Mouse (Mus musculus): Measurements from ENCODE around the gene Nell1.

Gene Nell1

DNA sequence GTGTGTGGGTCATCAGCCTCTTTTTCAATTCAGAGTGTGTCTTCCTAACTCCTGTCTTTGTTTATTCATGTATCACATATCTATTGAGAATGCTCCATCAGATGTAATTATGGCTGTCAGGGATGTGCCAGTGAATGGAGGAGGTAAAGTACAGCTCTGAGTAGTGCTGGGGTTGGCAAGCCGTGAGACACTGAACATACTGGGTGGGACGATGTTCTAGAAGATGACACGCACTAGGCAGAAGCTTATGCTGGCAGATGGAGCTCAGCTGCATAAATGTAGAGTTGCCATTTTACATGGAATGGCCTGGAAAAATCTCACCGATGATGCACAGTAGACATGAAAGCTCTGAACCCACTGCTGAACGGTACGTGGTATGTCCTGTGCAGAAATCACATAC is 493.1 kb downstream of the Nell1 start:
- ChIA-PET CTCF (no interaction called here), POLR2A (no interaction called here)

DNA sequence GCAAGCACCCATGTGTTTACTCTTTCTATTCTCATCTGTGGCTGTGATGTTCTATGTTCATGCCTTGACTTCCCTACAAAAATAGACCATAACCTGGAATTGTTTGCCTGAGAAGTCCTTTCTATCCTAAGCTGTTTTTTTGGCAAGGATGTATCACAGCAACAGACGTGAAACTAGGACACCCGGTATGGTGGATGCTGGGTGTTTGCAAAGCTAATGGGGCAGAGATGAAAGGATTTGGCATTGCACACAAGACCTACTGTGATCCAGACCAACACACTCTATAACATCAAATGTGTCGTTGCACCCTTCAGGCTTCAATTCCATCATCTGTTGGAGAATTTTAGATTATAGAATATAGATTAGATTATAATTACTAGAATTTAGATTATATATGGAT is 495.9 kb downstream of the Nell1 start:
- ChIA-PET POLR2A (no interaction called here), CTCF (no interaction called here)

DNA sequence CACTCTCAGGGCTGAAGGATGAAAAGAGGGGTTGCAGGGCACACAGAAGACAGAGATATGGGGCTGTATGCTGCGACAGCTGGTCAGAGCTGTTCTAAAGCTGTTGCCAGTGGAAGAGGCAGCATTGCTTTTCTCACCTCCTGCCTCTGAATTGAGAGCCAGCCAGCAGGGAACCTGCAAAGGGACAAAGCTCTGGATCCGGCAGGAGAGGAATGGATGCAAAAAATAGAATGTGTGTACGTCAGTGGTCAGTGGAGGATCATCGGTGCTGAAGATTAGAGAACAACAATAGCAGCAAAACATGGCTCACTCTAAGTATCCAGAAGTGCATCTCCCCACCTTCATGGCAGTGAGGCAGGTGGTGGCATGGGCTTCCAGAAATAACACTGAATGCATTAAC is 507.3 kb downstream of the Nell1 start:
- POLR2A ChIA-PET, result no interaction called here
- CTCF ChIA-PET, result no interaction called here

DNA sequence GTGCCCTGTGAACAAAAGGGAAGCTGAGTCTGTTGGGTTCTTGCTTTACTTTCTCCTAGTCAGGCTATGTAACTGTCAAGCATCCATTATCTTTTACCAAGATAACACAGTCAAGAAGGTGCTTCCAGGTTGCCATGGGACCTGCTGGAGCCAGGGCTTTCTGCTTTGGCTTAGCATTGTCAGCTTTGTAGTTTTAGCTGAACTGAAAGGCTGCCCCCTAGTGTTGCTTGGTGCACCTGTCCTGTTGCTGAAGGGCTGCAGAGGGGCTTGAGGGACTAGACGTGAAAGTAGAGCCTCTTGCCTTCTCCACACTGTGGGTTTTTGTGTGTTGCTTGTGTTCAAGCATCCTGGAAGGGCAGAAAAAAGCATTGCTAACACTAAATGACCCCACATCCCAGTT is 510.6 kb downstream of the Nell1 start:
- POLR2A ChIA-PET, result no interaction called here
- CTCF ChIA-PET, result interaction anchor here in 3 of 4 experiments (0.5 to 1.6 kb wide), 6 partner anchors 16 to 532 kb away, joined by 3 to 8 read pairs (median 3); no protein-coding TSS in a partner anchor

DNA sequence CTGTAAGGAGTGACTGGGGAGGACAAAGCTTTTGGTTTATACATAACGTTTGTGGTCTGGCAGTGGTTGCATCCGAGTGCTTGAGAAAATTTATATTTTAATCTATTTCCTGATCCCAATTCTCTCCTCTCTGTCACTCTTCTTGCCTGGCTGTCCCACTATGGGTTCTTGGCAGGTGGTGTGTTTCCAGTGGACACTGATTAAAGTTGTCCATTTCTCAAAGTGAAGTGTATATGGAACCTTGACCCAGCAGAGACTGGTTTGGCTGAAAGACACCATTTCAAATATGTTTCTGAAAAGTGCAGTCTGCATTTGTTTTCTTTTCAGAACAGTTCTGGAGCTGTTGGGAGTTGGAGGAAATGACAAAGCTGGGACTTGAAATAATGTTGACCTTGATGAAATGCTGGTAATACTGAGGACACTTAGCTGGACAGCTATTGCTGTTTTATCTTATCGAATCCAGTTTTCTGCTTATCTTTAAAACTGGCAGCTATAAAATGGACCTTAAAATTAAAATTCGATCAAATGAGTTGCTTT is 512.3 kb downstream of the Nell1 start:
- CTCF ChIA-PET, result no interaction called here
- POLR2A ChIA-PET, result interaction anchor here in 1 of 4 experiments (0.5 kb wide), 1 partner anchor 1136 kb away, joined by 3 read pairs; no protein-coding TSS in a partner anchor

DNA sequence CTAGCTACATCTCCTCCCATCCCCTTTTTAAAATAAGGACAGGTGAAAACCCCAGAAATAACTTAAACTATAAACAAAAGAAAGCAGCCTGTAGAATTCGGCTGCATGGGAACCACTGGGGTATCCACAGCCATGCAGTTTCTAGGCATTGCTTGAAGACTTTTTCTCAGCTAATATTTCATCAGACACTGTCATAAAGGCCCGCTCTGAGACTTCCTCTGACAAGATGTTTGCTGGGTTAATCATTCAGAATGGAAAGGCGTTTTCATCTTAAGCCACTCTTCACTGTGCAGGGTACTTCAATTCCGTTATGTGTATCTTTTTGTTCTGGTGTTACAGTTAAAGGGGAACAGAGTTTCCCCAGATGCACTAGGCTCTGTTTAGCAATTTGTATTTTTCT is 526.9 kb downstream of the Nell1 start:
- POLR2A ChIA-PET, result no interaction called here
- CTCF ChIA-PET, result no interaction called here

DNA sequence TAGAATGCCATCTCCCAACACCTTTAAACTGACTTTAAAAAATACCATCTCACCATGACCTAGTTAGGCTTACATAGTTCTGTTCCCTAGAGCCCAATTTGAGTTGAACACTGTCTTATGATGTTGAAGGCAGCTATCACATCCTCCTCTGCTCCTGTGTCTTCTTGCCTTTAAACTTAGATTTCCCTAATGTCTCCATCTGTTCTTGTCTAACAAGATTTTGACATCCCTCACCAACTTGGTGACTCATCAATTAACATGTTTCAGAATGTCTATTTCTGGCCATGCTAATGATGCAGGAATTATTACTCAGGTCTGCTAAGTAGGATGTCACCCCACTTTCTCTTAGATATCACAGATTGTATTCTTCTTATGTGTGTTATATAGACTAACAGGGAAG is 532.4 kb downstream of the Nell1 start:
- POLR2A ChIA-PET, result no interaction called here
- CTCF ChIA-PET, result no interaction called here

DNA sequence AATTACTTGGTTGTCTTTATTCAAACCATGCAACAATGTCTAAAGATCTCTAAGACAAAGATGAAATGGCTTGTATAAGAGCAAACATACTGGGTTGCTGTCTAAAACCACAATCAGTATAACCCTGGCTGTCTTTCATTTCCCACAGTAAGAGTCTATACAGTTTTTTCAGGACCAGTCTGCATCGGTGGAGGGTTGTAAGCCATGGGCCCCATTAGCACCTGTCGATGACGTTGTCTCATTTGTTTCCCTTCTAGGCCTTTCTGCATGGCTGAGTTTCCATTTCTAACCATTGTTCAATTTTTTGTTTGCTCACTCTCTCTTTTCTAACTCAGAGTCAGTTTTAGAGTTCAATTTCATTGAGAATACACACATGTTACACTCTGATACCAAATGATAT is 540.2 kb downstream of the Nell1 start:
- POLR2A ChIA-PET, result interaction anchor here in 1 of 4 experiments (0.5 kb wide), 1 partner anchor 1734 kb away, joined by 3 read pairs; no protein-coding TSS in a partner anchor
- CTCF ChIA-PET, result no interaction called here

DNA sequence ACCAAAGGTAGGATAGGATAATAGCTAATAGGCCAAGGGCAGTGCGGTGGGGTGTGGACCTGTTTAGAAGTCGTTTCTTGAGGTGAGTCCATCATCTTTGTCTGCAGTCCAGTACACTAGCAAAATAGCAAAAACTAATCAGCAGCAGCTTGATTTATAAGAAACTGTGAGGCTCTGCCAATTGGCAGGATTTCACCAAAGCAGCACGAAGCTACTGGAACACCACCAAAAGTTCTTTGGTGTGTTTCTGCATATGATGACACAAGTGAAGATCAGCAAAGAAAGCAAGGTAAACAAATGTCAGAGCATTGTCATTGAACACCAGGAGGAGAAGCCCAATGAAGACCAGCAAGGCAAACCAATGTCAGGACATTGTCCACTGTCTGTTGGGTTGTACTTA is 542.0 kb downstream of the Nell1 start:
- ChIA-PET CTCF (no interaction called here), POLR2A (no interaction called here)

DNA sequence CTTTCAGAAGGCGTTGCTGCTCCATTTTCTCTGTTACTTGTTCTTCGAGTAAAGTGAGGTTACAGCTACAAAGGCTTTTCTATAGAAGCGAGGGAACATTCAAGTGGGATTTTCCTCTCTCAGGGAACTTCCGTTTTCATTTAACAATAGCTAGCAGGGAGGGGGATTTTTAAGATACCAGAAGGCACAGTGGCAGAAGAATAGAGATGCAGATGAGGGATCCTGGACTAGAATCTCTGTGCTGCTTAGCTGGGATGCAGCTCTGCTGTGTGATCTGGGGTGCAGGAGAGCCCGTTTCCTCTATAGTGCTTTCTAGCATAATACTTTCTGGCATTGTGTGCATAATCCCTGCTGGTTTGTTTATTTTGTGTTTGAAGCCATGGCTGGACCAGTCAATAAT is 568.7 kb downstream of the Nell1 start:
- POLR2A ChIA-PET, result no interaction called here
- CTCF ChIA-PET, result no interaction called here

DNA sequence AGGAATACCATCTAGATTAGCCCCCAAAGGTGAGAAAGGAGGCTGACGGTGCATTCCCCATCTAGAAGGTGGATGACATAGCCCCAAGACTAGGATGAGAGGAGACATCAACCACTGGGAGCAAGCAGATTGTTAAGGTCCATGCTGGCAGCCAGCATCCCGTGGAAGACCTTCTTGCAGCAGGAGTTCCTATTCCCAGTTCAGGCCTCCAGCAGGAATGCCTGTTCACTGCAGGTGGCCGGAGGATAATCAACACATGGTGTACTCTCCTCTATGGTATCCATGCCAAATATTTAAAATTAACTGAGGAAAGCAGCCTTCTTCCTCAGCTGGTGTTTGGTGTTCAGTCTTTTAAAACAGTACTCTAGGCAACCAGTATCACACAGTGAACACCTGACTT is 574.9 kb downstream of the Nell1 start:
- ChIA-PET CTCF (no interaction called here), POLR2A (no interaction called here)

DNA sequence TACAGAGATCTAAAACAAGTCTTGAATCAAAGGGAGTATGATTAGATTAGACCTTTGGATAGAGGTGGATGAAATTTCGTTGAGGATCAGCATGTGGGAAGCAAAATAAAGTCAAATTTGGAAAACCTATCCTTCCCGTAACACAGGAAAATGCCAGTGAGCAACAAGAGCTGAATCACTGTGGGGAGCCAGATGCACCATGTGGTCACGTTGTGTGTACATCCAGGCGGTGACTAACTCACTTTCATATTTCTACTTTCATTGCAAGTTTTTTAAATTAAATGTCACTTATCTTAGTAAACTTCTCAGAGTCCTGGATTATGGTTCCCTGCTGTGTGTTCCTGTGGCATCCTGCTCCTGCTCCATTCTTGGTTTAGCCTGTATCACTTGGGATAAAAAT is 576.8 kb downstream of the Nell1 start:
- POLR2A ChIA-PET, result no interaction called here
- CTCF ChIA-PET, result no interaction called here

DNA sequence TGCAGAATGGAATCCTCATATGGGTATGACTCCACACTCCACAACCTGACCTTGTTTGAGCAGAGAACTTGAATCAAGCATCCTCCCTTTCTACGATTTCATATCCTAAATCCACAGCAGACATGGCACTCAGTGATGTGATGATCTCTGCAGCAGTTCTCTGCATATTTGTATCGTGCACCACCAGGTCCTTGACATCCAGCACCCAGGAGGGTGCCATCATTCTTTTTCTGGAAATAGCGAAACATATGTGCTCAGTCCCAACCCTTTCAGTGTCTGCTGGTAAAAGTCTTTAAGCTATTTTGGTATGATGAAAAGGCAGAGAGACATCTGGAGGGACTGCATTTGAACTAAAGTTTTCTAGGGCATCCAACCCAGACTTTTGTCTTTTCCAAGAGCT is 588.0 kb downstream of the Nell1 start:
- ChIA-PET POLR2A (no interaction called here), CTCF (no interaction called here)

DNA sequence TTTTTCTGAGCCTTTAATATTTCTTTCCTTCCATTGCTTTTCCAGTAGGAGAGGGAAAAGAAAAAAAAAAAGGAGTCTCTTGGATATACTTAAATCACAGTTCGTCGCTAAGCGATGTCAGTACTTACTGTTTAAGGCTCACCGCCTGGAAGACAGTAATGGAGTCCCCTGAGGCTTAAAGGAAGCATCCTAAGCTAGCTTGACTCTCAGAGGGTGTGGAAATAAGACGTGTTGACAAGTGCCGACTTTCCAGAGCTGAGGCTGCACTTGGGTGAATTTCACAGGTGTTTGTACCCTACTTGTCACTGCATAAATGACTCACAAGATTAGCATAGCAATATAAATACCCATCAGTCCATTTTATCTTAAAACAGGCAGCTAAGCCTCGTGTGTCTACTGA is 599.2 kb downstream of the Nell1 start:
- ChIA-PET POLR2A (no interaction called here), CTCF (no interaction called here)

DNA sequence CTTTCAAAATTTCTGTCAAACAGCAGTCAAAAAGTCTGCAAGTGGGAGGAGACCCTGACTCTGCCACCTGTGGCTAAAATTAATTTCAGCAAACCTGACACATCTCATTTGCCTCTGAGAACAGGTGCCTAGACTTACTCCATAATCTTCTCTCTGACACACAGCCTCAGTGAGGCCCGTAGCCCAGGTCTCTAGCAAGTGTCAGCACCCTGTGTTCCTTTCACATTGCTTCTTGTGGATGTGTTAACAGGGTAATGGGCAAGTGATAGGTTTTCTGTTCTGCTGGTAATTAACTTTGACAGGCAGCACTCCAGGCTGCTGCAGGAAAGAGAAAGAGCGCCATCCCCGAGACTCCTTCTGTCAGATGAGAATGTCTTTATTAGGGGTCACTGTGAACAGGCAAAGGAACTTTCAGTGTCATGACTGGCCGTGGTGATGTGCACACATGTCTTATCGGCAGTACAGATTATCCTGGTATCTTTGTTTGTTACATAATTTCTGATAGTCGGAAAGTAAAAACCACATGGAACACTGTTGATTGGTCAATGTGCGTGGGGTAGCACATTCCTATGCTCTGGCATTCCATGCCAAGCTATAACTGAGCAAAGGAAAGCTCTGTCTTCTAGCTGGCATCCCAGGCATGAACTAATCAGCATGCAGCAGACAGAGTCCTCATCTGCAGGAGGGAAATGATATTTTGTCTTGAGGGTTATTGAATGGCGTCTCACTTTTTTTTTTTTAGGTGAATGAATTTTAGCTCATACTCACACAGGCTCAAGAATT is 614.2 kb downstream of the Nell1 start:
- POLR2A ChIA-PET, result no interaction called here
- CTCF ChIA-PET, result no interaction called here

DNA sequence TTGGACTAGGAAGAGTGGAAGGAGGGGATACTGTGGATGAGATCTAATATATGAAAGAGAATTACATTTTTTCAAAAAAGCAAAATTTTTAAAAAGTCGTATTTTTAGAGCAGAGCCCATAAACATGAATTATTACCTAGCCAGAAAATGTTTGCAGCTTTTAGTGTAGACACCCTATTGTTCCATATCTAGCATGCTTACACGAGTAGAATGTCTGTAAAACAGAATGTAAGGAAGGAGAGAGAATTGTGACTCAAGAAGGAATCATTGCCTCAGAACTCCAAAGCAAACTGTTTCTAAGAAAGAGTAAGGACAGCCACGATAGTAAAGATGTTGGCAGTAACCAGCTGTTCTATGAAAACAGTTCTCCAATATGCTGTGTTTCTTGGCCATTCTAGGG is 624.2 kb downstream of the Nell1 start, which contains the start of gene 4933405O20Rik:
Gene 4933405O20Rik, plus strand, starts transcription at position 301 of the 400 bp plus-strand sequence.
- CTCF ChIA-PET, result no interaction called here
- POLR2A ChIA-PET, result no interaction called here

DNA sequence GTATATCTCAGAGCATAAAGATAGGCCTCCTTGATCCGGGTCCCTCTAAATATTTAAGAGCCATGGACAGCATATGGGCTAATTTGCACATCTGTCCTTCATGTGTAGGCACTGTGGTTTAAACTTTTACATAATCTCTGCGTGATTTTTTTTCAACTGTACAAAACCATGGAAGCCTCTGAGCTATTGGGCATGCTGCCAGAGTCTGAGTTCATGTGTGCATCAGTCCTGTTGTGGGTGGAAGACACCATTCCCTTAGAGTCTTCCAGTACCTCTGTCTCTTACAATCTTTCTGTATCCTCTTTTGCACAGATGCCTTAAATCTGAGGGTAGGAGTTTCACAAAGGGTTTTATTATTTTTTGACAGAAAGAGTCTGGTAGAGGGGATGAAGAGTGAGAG is 639.4 kb downstream of the Nell1 start:
- ChIA-PET CTCF (no interaction called here), POLR2A (no interaction called here)

DNA sequence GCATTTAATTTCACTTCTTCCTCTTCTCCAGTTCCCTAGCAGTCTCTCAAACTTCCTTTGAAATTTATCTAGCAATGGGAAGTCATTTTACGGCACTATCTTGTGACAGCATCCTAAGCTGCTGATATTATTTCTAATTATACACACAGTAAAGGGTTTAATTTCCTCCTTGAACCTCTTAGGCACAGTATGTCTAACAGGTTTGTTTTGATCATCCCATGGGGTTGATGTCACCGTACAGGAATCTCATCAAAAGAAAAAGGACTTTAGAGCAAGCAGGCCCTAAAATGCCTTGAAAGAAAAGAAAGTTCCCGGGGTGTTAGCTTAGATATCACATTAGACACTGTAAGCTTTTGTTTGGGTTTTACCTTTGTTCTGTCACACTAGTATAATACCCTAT is 654.5 kb downstream of the Nell1 start:
- ChIA-PET POLR2A (no interaction called here), CTCF (no interaction called here)

DNA sequence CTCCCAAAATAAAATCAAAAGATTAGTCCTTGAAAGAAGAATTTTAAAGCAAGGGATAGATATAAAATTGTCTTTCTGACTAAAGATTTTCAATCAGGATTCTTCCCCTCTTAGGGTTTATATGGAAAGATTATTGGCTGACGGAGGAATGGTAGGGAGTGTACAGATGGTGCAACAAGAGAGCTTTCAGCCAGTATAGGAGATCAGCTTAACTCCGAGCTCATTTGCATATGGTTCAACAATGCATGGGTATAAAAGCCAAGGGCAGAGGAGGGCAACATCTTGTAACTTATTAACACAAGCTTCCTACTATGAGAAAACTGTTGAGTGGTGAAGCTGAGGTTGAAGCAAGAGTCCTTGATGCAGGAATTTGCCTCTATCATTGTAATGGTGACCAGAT is 658.5 kb downstream of the Nell1 start:
- ChIA-PET CTCF (interaction anchor here in 1 of 4 experiments (0.6 kb wide), 1 partner anchor 1830 kb away, joined by 3 read pairs; no protein-coding TSS in a partner anchor), POLR2A (interaction anchor here in 1 of 4 experiments (0.6 kb wide), 1 partner anchor 680 kb away, joined by 3 read pairs; no protein-coding TSS in a partner anchor)

DNA sequence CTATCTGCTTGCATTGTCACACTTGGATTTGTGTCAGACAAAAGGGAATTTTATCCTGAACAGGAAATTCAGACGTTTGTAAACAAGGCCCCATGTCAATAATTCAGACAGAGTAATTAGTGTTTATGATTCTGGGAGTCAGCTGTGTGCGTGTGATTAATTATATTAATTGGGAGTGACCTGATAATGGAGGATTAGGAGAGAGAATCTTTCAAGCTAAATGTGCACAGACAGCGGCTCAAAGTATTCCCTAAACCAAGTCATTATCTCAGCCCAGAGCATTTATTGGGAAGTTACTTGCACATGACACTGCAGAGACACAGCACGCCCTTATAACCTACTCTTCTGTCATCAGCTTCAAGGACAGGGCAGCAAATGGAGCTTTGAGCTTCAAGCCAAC is 697.6 kb downstream of the Nell1 start:
- CTCF ChIA-PET, result no interaction called here
- POLR2A ChIA-PET, result no interaction called here

DNA sequence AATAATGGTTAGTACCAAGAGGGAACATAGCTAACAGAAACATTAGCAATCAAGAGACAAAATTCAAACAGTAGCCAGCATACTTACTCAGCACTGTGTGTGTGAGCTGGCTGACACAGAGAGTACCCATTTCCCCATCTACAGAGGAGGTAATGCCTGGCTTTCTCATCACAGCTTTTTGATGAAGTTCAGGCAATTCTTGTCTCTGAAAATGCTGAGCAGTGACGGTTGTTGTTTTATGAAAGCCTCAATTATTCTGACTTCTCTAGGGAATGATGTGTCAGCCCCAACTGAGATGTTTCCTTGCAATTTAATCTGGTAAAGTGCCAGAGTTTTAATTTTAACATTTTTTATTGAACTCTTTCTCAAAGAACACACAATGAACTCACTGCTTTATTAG is 700.8 kb downstream of the Nell1 start:
- CTCF ChIA-PET, result no interaction called here
- POLR2A ChIA-PET, result no interaction called here

DNA sequence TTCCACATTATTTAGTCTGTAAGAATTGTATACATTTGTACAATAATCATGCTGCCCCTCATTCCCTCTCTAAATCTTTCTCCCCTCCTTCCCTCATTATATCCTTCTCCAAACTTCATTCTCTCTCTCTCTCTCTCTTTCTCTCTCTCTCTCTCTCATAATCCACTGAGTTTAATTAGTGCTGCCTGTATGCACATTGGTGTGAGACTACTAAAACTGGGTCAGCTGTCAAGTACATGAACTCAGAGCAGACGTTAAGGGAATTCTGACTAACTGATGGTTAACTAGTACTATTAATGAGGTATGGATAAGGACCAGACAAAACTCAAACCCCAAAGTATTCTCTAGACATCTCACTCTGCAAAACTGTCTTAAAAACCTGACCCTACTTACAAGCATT is 702.8 kb downstream of the Nell1 start:
- ChIA-PET POLR2A (no interaction called here), CTCF (no interaction called here)

All from embryonic stem cell, embryonic (primary cell).